Mouse (Mus musculus): ENCODE measurements around the gene Slc22a2. TPM values are rescaled to one million over a fixed set of nuclear protein-coding genes. Genes with fewer than 3 reads are reported as not detected.

Gene Slc22a2
- total and polyA plus RNA-seq, 2 experiments, result not detected

- Histone ChIP-seq H3K79me2 (ENCODE audit: control insufficient read depth, insufficient read depth, low read length) (no peaks in the 10 kb centered on the region), H3K4me1 (ENCODE audit: control insufficient read depth, insufficient read depth, low read length) (no peaks in the 10 kb centered on the region), H3K27ac (replicated peaks; ENCODE audit: insufficient read depth, low read depth, low read length) (no peak overlapping the region), H3K27me3 (ENCODE audit: control insufficient read depth, insufficient read depth, low read length) (no peaks in the 10 kb centered on the region; the same call in 1 of the 2 replicates), H3K4me3 (ENCODE audit: insufficient read depth, low read depth, low read length) (no peak overlapping the region), H3K9ac (ENCODE audit: low read depth, low read length) (no peak overlapping the region), H3K36me3 (ENCODE audit: control insufficient read depth, insufficient read depth, low read length) (no peaks in the 10 kb centered on the region)
- 25% methylated on average over 9 of the region's 9 CpGs for WGBS
- DNase-seq (ENCODE audit: extremely low read depth, low read depth, low spot score), result no peak
- TF ChIP-seq CTCF (IDR thresholded peaks at IDR 0.05; ENCODE audit: low read depth, low read length) (no peak), POLR2A (IDR thresholded peaks at IDR 0.05; ENCODE audit: extremely low read depth, insufficient read depth, low read length) (no peak)
Measured at GRCm38 (mm10) chr17:12571924-12572463, 11.9 kb upstream of the Slc22a2 start.

GRCm38 (mm10) chr17:12575391-12575790, 8.5 kb upstream of the Slc22a2 start:
- H3K79me2 ChIP-seq (ENCODE audit: control insufficient read depth, insufficient read depth, low read length), result no peaks in the 10 kb centered on the region
- H3K36me3 ChIP-seq (ENCODE audit: control insufficient read depth, insufficient read depth, low read length), result no peaks in the 10 kb centered on the region
- H3K4me3 ChIP-seq (ENCODE audit: insufficient read depth, low read depth, low read length), result no peak overlapping the region
- H3K9ac ChIP-seq (ENCODE audit: low read depth, low read length), result no peak overlapping the region
- DNase-seq (ENCODE audit: extremely low read depth, low read depth, low spot score), result no peak
- WGBS, result 71% methylated on average over 6 of the region's 6 CpGs
- H3K27me3 ChIP-seq (ENCODE audit: control insufficient read depth, insufficient read depth, low read length), result no peaks in the 10 kb centered on the region
- H3K4me1 ChIP-seq (ENCODE audit: control insufficient read depth, insufficient read depth, low read length), result no peaks in the 10 kb centered on the region
- H3K27ac ChIP-seq (replicated peaks; ENCODE audit: insufficient read depth, low read depth, low read length), result no peak overlapping the region
- TF ChIP-seq POLR2A (IDR thresholded peaks at IDR 0.05; ENCODE audit: extremely low read depth, insufficient read depth, low read length), result no peak
- TF ChIP-seq CTCF (IDR thresholded peaks at IDR 0.05; ENCODE audit: low read depth, low read length), result no peak

- H3K79me2 ChIP-seq (ENCODE audit: control insufficient read depth, insufficient read depth, low read length), result no peaks in the 10 kb centered on the region
- H3K27ac ChIP-seq (replicated peaks; ENCODE audit: insufficient read depth, low read depth, low read length), result no peak overlapping the region
- H3K4me3 ChIP-seq (ENCODE audit: insufficient read depth, low read depth, low read length), result no peak overlapping the region
- H3K9ac ChIP-seq (ENCODE audit: low read depth, low read length), result no peak overlapping the region
- 92% methylated on average over 7 of the region's 7 CpGs for WGBS
- TF ChIP-seq POLR2A (IDR thresholded peaks at IDR 0.05; ENCODE audit: extremely low read depth, insufficient read depth, low read length) (no peak), CTCF (IDR thresholded peaks at IDR 0.05; ENCODE audit: low read depth, low read length) (no peak)
- DNase-seq (ENCODE audit: extremely low read depth, low read depth, low spot score), result no peak
- no peaks in the 10 kb centered on the region for H3K4me1 ChIP-seq (ENCODE audit: control insufficient read depth, insufficient read depth, low read length)
- no peaks in the 10 kb centered on the region for H3K36me3 ChIP-seq (ENCODE audit: control insufficient read depth, insufficient read depth, low read length)
- H3K27me3 ChIP-seq (ENCODE audit: control insufficient read depth, insufficient read depth, low read length), result no peaks in the 10 kb centered on the region
Measured at GRCm38 (mm10) chr17:12577096-12577495, 6.8 kb upstream of the Slc22a2 start.

- TF ChIP-seq CTCF (IDR thresholded peaks at IDR 0.05; ENCODE audit: low read depth, low read length), result no peak
- TF ChIP-seq POLR2A (IDR thresholded peaks at IDR 0.05; ENCODE audit: extremely low read depth, insufficient read depth, low read length), result no peak
- H3K4me3 ChIP-seq (ENCODE audit: insufficient read depth, low read depth, low read length), result no peak overlapping the region
- H3K27ac ChIP-seq (replicated peaks; ENCODE audit: insufficient read depth, low read depth, low read length), result no peak overlapping the region
- no peaks in the 10 kb centered on the region for H3K79me2 ChIP-seq (ENCODE audit: control insufficient read depth, insufficient read depth, low read length)
- no peak overlapping the region for H3K9ac ChIP-seq (ENCODE audit: low read depth, low read length)
- no peaks in the 10 kb centered on the region for H3K27me3 ChIP-seq (ENCODE audit: control insufficient read depth, insufficient read depth, low read length)
- H3K4me1 ChIP-seq (ENCODE audit: control insufficient read depth, insufficient read depth, low read length), result no peaks in the 10 kb centered on the region
- H3K36me3 ChIP-seq (ENCODE audit: control insufficient read depth, insufficient read depth, low read length), result no peaks in the 10 kb centered on the region
- DNase-seq (ENCODE audit: extremely low read depth, low read depth, low spot score), result no peak
- WGBS, result 81% methylated on average over 2 of the region's 2 CpGs
Measured at GRCm38 (mm10) chr17:12585366-12585765, 1.4 kb downstream of the Slc22a2 start.

GRCm38 (mm10) chr17:12586966-12587365, 3.0 kb downstream of the Slc22a2 start:
- no peaks in the 10 kb centered on the region for H3K4me1 ChIP-seq (ENCODE audit: control insufficient read depth, insufficient read depth, low read length)
- DNase-seq (ENCODE audit: extremely low read depth, low read depth, low spot score), result no peak
- no peaks in the 10 kb centered on the region for H3K36me3 ChIP-seq (ENCODE audit: control insufficient read depth, insufficient read depth, low read length)
- no peaks in the 10 kb centered on the region for H3K27me3 ChIP-seq (ENCODE audit: control insufficient read depth, insufficient read depth, low read length)
- TF ChIP-seq CTCF (IDR thresholded peaks at IDR 0.05; ENCODE audit: low read depth, low read length) (no peak), POLR2A (IDR thresholded peaks at IDR 0.05; ENCODE audit: extremely low read depth, insufficient read depth, low read length) (no peak)
- H3K9ac ChIP-seq (ENCODE audit: low read depth, low read length), result no peak overlapping the region
- H3K79me2 ChIP-seq (ENCODE audit: control insufficient read depth, insufficient read depth, low read length), result no peaks in the 10 kb centered on the region
- H3K4me3 ChIP-seq (ENCODE audit: insufficient read depth, low read depth, low read length), result no peak overlapping the region
- 48% methylated on average over 11 of the region's 11 CpGs for WGBS
- no peak overlapping the region for H3K27ac ChIP-seq (replicated peaks; ENCODE audit: insufficient read depth, low read depth, low read length)

- Histone ChIP-seq H3K9ac (ENCODE audit: low read depth, low read length) (no peak overlapping the region), H3K27ac (replicated peaks; ENCODE audit: insufficient read depth, low read depth, low read length) (no peak overlapping the region), H3K4me1 (ENCODE audit: control insufficient read depth, insufficient read depth, low read length) (no peaks in the 10 kb centered on the region), H3K27me3 (ENCODE audit: control insufficient read depth, insufficient read depth, low read length) (no peaks in the 10 kb centered on the region), H3K79me2 (ENCODE audit: control insufficient read depth, insufficient read depth, low read length) (no peaks in the 10 kb centered on the region), H3K36me3 (ENCODE audit: control insufficient read depth, insufficient read depth, low read length) (no peaks in the 10 kb centered on the region), H3K4me3 (ENCODE audit: insufficient read depth, low read depth, low read length) (no peak overlapping the region)
- TF ChIP-seq POLR2A (IDR thresholded peaks at IDR 0.05; ENCODE audit: extremely low read depth, insufficient read depth, low read length) (no peak), CTCF (IDR thresholded peaks at IDR 0.05; ENCODE audit: low read depth, low read length) (no peak)
- 81% methylated on average over 9 of the region's 9 CpGs for WGBS
- no peak for DNase-seq (ENCODE audit: extremely low read depth, low read depth, low spot score)
Measured at GRCm38 (mm10) chr17:12588801-12589247, 4.9 kb downstream of the Slc22a2 start.
